Mouse (Mus musculus) cerebellum, adult 2 months (tissue): ENCODE results near the gene Arhgap24. TPM values are rescaled to one million over a fixed set of nuclear protein-coding genes. Genes with fewer than 3 reads are reported as not detected.

Experiments used
- DNase-seq, 2 experiments: peaks; one replicate each; pipeline ENCODE4 v3.0.0; 2021
- H3K27ac ChIP-seq: fragments of 200-500 bp; 2 replicates; pipeline ENCODE4 v1.5.1; 2012; ENCODE audit warnings: low read length, control low read depth, inconsistent platforms; ENCODE audit not compliant: insufficient read depth
- H3K27me3 ChIP-seq: fragments of 200-500 bp; 2 replicates; pipeline ENCODE4 v1.6.1; 2012; ENCODE audit warnings: inconsistent platforms, mild to moderate bottlenecking, low read length, moderate library complexity; ENCODE audit not compliant: control insufficient read depth, insufficient read depth
- H3K4me1 ChIP-seq: fragments of 200-500 bp; 2 replicates; pipeline ENCODE4 v1.6.1; 2011; ENCODE audit warnings: low read length; ENCODE audit not compliant: control insufficient read depth, insufficient read depth
- H3K4me3 ChIP-seq: fragments of 200-500 bp; replicated peaks from 2 replicates; pipeline ENCODE3; 2011; ENCODE audit warnings: mild to moderate bottlenecking, low read depth, low read length, control low read depth; ENCODE audit not compliant: insufficient read depth
- CTCF ChIP-seq: fragments of 200-500 bp; IDR thresholded peaks from 2 replicates; pipeline ENCODE4 v1.5.1; 2011; ENCODE audit warnings: low read depth, mild to moderate bottlenecking, control low read depth, low read length, moderate library complexity, borderline replicate concordance; ENCODE audit not compliant: insufficient read depth
- POLR2A ChIP-seq: fragments of 200-500 bp; IDR thresholded peaks from 2 replicates; pipeline ENCODE4 v1.6.1; 2011; ENCODE audit warnings: low read length, control low read depth, borderline replicate concordance; ENCODE audit not compliant: insufficient read depth
- WGBS: fragments of 180-500 bp; shearing (Covaris S2); methylation state at CpG from one replicate; pipeline ENCODE4 v1.1.7; 2018; 5-methylcytosine and 5-hydroxymethylcytosine counted together
- polyA plus RNA-seq: library from polyadenylated mRNA; depleted of rRNA; stranded (reverse); fragments of >200 nt; gene quantifications from 2 replicates; pipeline ENCODE4 v1.2.3, GENCODE M21; 2012

The Arhgap24 gene
- polyA plus RNA-seq, 1 experiment: 11.3 TPM

GRCm38 (mm10) chr5:102593058-102593457, 111.9 kb downstream of the Arhgap24 start:
- TF ChIP-seq CTCF: no peak
- no peak for TF ChIP-seq POLR2A
- no peak for DNase-seq
- 38% methylated on average over 2 of the region's 2 CpGs for WGBS
- no peaks in the 10 kb centered on the region for H3K27me3 ChIP-seq
- H3K27ac ChIP-seq: no peak overlapping the region
- no peak overlapping the region for H3K4me3 ChIP-seq
- no peaks in the 10 kb centered on the region for H3K4me1 ChIP-seq

GRCm38 (mm10) chr5:102599102-102599501, 117.9 kb downstream of the Arhgap24 start:
- Histone ChIP-seq H3K27ac (no peak overlapping the region), H3K27me3 (no peaks in the 10 kb centered on the region), H3K4me1 (no peaks in the 10 kb centered on the region), H3K4me3 (no peak overlapping the region)
- TF ChIP-seq CTCF: no peak
- DNase-seq: no peak
- 92% methylated on average over 1 of the region's 1 CpGs for WGBS

GRCm38 (mm10) chr5:102613571-102613970, 132.4 kb downstream of the Arhgap24 start:
- TF ChIP-seq POLR2A (no peak), CTCF (no peak)

GRCm38 (mm10) chr5:102614081-102614480, 132.9 kb downstream of the Arhgap24 start:
- H3K4me3 ChIP-seq: no peak overlapping the region

More at GRCm38 (mm10) chr5:102613571-102613970, 132.4 kb downstream of the Arhgap24 start:
- no peak overlapping the region for H3K27ac ChIP-seq
- no peaks in the 10 kb centered on the region for H3K27me3 ChIP-seq
- no peaks in the 10 kb centered on the region for H3K4me1 ChIP-seq
- 86% methylated on average over 3 of the region's 3 CpGs for WGBS
- no peak for DNase-seq
- H3K4me3 ChIP-seq: no peak overlapping the region

GRCm38 (mm10) chr5:102615249-102615648, 134.1 kb downstream of the Arhgap24 start:
- no peak overlapping the region for H3K27ac ChIP-seq
- WGBS: 91% methylated on average over 6 of the region's 6 CpGs
- H3K4me3 ChIP-seq: no peak overlapping the region
- no peak for TF ChIP-seq CTCF
- no peak for TF ChIP-seq POLR2A
- no peak for DNase-seq
- no peaks in the 10 kb centered on the region for H3K27me3 ChIP-seq
- H3K4me1 ChIP-seq: no peaks in the 10 kb centered on the region

More at GRCm38 (mm10) chr5:102614081-102614480, 132.9 kb downstream of the Arhgap24 start:
- H3K4me1 ChIP-seq: no peaks in the 10 kb centered on the region
- TF ChIP-seq CTCF (no peak), POLR2A (no peak)
- no peak overlapping the region for H3K27ac ChIP-seq
- 96% methylated on average over 2 of the region's 2 CpGs for WGBS
- no peaks in the 10 kb centered on the region for H3K27me3 ChIP-seq
- no peak for DNase-seq

- DNase-seq: no peak
- H3K4me1 ChIP-seq: no peaks in the 10 kb centered on the region
- no peak overlapping the region for H3K27ac ChIP-seq
- H3K4me3 ChIP-seq: no peak overlapping the region
- TF ChIP-seq POLR2A (no peak), CTCF (no peak)
- H3K27me3 ChIP-seq: no peaks in the 10 kb centered on the region
- WGBS: 85% methylated on average over 1 of the region's 1 CpGs
Observed at GRCm38 (mm10) chr5:102621036-102621435, 139.8 kb downstream of the Arhgap24 start.

- whole genome bisulfite sequencing: 79% methylated on average over 3 of the region's 3 CpGs
- Histone ChIP-seq H3K4me1 (no peaks in the 10 kb centered on the region), H3K27ac (no peak overlapping the region), H3K27me3 (no peaks in the 10 kb centered on the region), H3K4me3 (no peak overlapping the region)
- DNase-seq: no peak
- TF ChIP-seq CTCF: no peak
- no peak for TF ChIP-seq POLR2A
Observed at GRCm38 (mm10) chr5:102623807-102624435, 142.7 kb downstream of the Arhgap24 start.

- no peaks in the 10 kb centered on the region for H3K4me1 ChIP-seq
- no peak overlapping the region for H3K4me3 ChIP-seq
- H3K27ac ChIP-seq: no peak overlapping the region
- 43% methylated on average over 2 of the region's 2 CpGs for WGBS
- no peak for TF ChIP-seq POLR2A
- no peak for TF ChIP-seq CTCF
- no peak for DNase-seq
- no peaks in the 10 kb centered on the region for H3K27me3 ChIP-seq
Observed at GRCm38 (mm10) chr5:102626671-102627070, 145.5 kb downstream of the Arhgap24 start.
